Mouse (Mus musculus) frontal cortex, postnatal 36 days (tissue): ENCODE measurements at regions not wholly inside any gene's neighbourhood (a gene's known extent, or its start where the extent isn't known, plus 50 kb on each side); places are given as distances from the start of the nearest gene placed in this dataset.

Experiments used
- DNase-seq, 2 experiments: peaks; one replicate each; pipeline ENCODE4 v3.0.0; 2022; ENCODE audit warnings: low spot score in 2 of 2

GRCm38 (mm10) chr14:25120506-25120905, 338.5 kb upstream of the Zmiz1 start:
- DNase-seq: no peak

- no peak for DNase-seq
These were observed 335.9 kb upstream of the Zmiz1 start for GRCm38 (mm10) chr14:25122971-25123535.

GRCm38 (mm10) chr14:25123541-25124337, 335.2 kb upstream of the Zmiz1 start:
- no peak for DNase-seq

- no peak for DNase-seq
These were observed 332.4 kb upstream of the Zmiz1 start for GRCm38 (mm10) chr14:25126544-25126943.

- DNase-seq: peak; percentile 39 to 41
These were observed 331.3 kb upstream of the Zmiz1 start for GRCm38 (mm10) chr14:25127544-25128159.

GRCm38 (mm10) chr14:25128160-25128547, 330.8 kb upstream of the Zmiz1 start:
- DNase-seq: no peak

- DNase-seq: peak in 1 of 2 experiments; percentile 30
These were observed 323.6 kb upstream of the Zmiz1 start for GRCm38 (mm10) chr14:25135371-25135770.

GRCm38 (mm10) chr14:25137312-25137711, 321.7 kb upstream of the Zmiz1 start:
- peak; percentile 33 to 50 for DNase-seq

- DNase-seq: no peak
These were observed 320.5 kb upstream of the Zmiz1 start for GRCm38 (mm10) chr14:25138485-25138884.

GRCm38 (mm10) chr14:25141933-25142332, 317.1 kb upstream of the Zmiz1 start:
- DNase-seq: no peak

- DNase-seq: no peak
These were observed 315.9 kb upstream of the Zmiz1 start for GRCm38 (mm10) chr14:25143051-25143450.

GRCm38 (mm10) chr14:25147731-25148130, 311.3 kb upstream of the Zmiz1 start:
- DNase-seq: no peak

- DNase-seq: no peak
These were observed 308.0 kb upstream of the Zmiz1 start for GRCm38 (mm10) chr14:25150968-25151367.

- DNase-seq: no peak
These were observed 307.5 kb upstream of the Zmiz1 start for GRCm38 (mm10) chr14:25151485-25151884.

- DNase-seq: no peak
These were observed 305.4 kb upstream of the Zmiz1 start for GRCm38 (mm10) chr14:25153573-25153972.

GRCm38 (mm10) chr14:25154180-25154579, 304.8 kb upstream of the Zmiz1 start:
- no peak for DNase-seq

- DNase-seq: no peak
These were observed 303.8 kb upstream of the Zmiz1 start for GRCm38 (mm10) chr14:25155008-25155783.

GRCm38 (mm10) chr14:25156171-25156570, 302.8 kb upstream of the Zmiz1 start:
- peak in 1 of 2 experiments; percentile 42 for DNase-seq

- no peak for DNase-seq
These were observed 297.2 kb upstream of the Zmiz1 start for GRCm38 (mm10) chr14:25161684-25162321.

GRCm38 (mm10) chr14:25166217-25166616, 292.8 kb upstream of the Zmiz1 start:
- no peak for DNase-seq

- DNase-seq: no peak
These were observed 291.4 kb upstream of the Zmiz1 start for GRCm38 (mm10) chr14:25167604-25168003.

GRCm38 (mm10) chr14:25168310-25168709, 290.7 kb upstream of the Zmiz1 start:
- peak in 1 of 2 experiments; percentile 46 for DNase-seq
